Mouse (Mus musculus): ENCODE data around the gene Tdrd9. TPM values are rescaled to one million over a fixed set of nuclear protein-coding genes. Genes with fewer than 3 reads are reported as not detected.

Gene Tdrd9
- polyA plus RNA-seq, 1 experiment from 2014 or later, result 0.20 TPM

- H3K4me3 ChIP-seq (ENCODE audit: low read length), result no peak within 1 kb of the TSS
- H3K27me3 ChIP-seq (replicated peaks; ENCODE audit: control insufficient read depth, insufficient read depth, low read length), result no peaks in the 10 kb centered on the region
- ATAC-seq, result no peak
- no peaks in the 10 kb centered on the region for H3K36me3 ChIP-seq (ENCODE audit: control insufficient read depth, insufficient read depth, low read length)
- no peak within 1 kb of the TSS for H3K27ac ChIP-seq (ENCODE audit: low read length)
- no peak within 1 kb of the TSS for H3K9ac ChIP-seq (ENCODE audit: low read depth, low read length)
- no peak within 1 kb of the TSS for H3K4me2 ChIP-seq (ENCODE audit: low read depth, low read length)
- no peaks in the 10 kb centered on the region for H3K4me1 ChIP-seq (ENCODE audit: control insufficient read depth, insufficient read depth, low read length)
- H3K9me3 ChIP-seq (ENCODE audit: control insufficient read depth, low read length), result no peaks in the 10 kb centered on the region
- 50% methylated on average over 6 of the region's 6 CpGs for WGBS
These were observed 9.6 kb downstream of the Tdrd9 start, which contains the start of gene Rd3l for GRCm38 (mm10) chr12:111980887-111981367. TSS of gene Rd3l (minus strand) at chr12:111981317.

- H3K9me3 ChIP-seq (ENCODE audit: control insufficient read depth, low read length), result no peaks in the 10 kb centered on the region
- WGBS, result 81% methylated on average over 8 of the region's 8 CpGs
- no peak overlapping the region for H3K9ac ChIP-seq (ENCODE audit: low read depth, low read length)
- no peak for ATAC-seq
- H3K4me3 ChIP-seq (ENCODE audit: low read length), result no peak overlapping the region
- H3K27ac ChIP-seq (ENCODE audit: low read length), result no peak overlapping the region
- no peaks in the 10 kb centered on the region for H3K4me1 ChIP-seq (ENCODE audit: control insufficient read depth, insufficient read depth, low read length)
- H3K36me3 ChIP-seq (ENCODE audit: control insufficient read depth, insufficient read depth, low read length), result no peaks in the 10 kb centered on the region
- no peaks in the 10 kb centered on the region for H3K27me3 ChIP-seq (replicated peaks; ENCODE audit: control insufficient read depth, insufficient read depth, low read length)
- H3K4me2 ChIP-seq (ENCODE audit: low read depth, low read length), result no peak overlapping the region
These were observed 10.5 kb downstream of the Tdrd9 start for GRCm38 (mm10) chr12:111981831-111982230.

- no peaks in the 10 kb centered on the region for H3K36me3 ChIP-seq (ENCODE audit: control insufficient read depth, insufficient read depth, low read length)
- no peaks in the 10 kb centered on the region for H3K27me3 ChIP-seq (replicated peaks; ENCODE audit: control insufficient read depth, insufficient read depth, low read length)
- 64% methylated on average over 2 of the region's 2 CpGs for WGBS
- H3K9me3 ChIP-seq (ENCODE audit: control insufficient read depth, low read length), result no peaks in the 10 kb centered on the region
- H3K4me3 ChIP-seq (ENCODE audit: low read length), result no peak overlapping the region
- no peak for ATAC-seq
- no peak overlapping the region for H3K4me2 ChIP-seq (ENCODE audit: low read depth, low read length)
- no peaks in the 10 kb centered on the region for H3K4me1 ChIP-seq (ENCODE audit: control insufficient read depth, insufficient read depth, low read length)
- H3K27ac ChIP-seq (ENCODE audit: low read length), result no peak overlapping the region
- H3K9ac ChIP-seq (ENCODE audit: low read depth, low read length), result no peak overlapping the region
These were observed 11.8 kb downstream of the Tdrd9 start for GRCm38 (mm10) chr12:111983165-111983564.

- whole genome bisulfite sequencing, result 44% methylated on average over 9 of the region's 9 CpGs
- H3K27me3 ChIP-seq (replicated peaks; ENCODE audit: control insufficient read depth, insufficient read depth, low read length), result no peaks in the 10 kb centered on the region
- H3K4me2 ChIP-seq (ENCODE audit: low read depth, low read length), result no peak overlapping the region
- no peaks in the 10 kb centered on the region for H3K9me3 ChIP-seq (ENCODE audit: control insufficient read depth, low read length)
- H3K27ac ChIP-seq (ENCODE audit: low read length), result no peak overlapping the region
- no peaks in the 10 kb centered on the region for H3K4me1 ChIP-seq (ENCODE audit: control insufficient read depth, insufficient read depth, low read length)
- no peak for ATAC-seq
- no peaks in the 10 kb centered on the region for H3K36me3 ChIP-seq (ENCODE audit: control insufficient read depth, insufficient read depth, low read length)
- no peak overlapping the region for H3K9ac ChIP-seq (ENCODE audit: low read depth, low read length)
- H3K4me3 ChIP-seq (ENCODE audit: low read length), result no peak overlapping the region
These were observed 15.4 kb downstream of the Tdrd9 start for GRCm38 (mm10) chr12:111986756-111987155.

GRCm38 (mm10) chr12:111992626-111993025, 21.3 kb downstream of the Tdrd9 start:
- 84% methylated on average over 5 of the region's 5 CpGs for WGBS
- H3K4me3 ChIP-seq (ENCODE audit: low read length), result no peak overlapping the region
- no peaks in the 10 kb centered on the region for H3K27me3 ChIP-seq (replicated peaks; ENCODE audit: control insufficient read depth, insufficient read depth, low read length)
- H3K4me2 ChIP-seq (ENCODE audit: low read depth, low read length), result no peak overlapping the region
- H3K36me3 ChIP-seq (ENCODE audit: control insufficient read depth, insufficient read depth, low read length), result no peaks in the 10 kb centered on the region
- no peak overlapping the region for H3K27ac ChIP-seq (ENCODE audit: low read length)
- no peaks in the 10 kb centered on the region for H3K9me3 ChIP-seq (ENCODE audit: control insufficient read depth, low read length)
- no peak overlapping the region for H3K9ac ChIP-seq (ENCODE audit: low read depth, low read length)
- no peaks in the 10 kb centered on the region for H3K4me1 ChIP-seq (ENCODE audit: control insufficient read depth, insufficient read depth, low read length)
- no peak for ATAC-seq

- no peaks in the 10 kb centered on the region for H3K9me3 ChIP-seq (ENCODE audit: control insufficient read depth, low read length)
- ATAC-seq, result no peak
- H3K27me3 ChIP-seq (replicated peaks; ENCODE audit: control insufficient read depth, insufficient read depth, low read length), result no peaks in the 10 kb centered on the region
- H3K36me3 ChIP-seq (ENCODE audit: control insufficient read depth, insufficient read depth, low read length), result no peaks in the 10 kb centered on the region
- no peak overlapping the region for H3K4me2 ChIP-seq (ENCODE audit: low read depth, low read length)
- no peak overlapping the region for H3K27ac ChIP-seq (ENCODE audit: low read length)
- 96% methylated on average over 2 of the region's 2 CpGs for WGBS
- no peaks in the 10 kb centered on the region for H3K4me1 ChIP-seq (ENCODE audit: control insufficient read depth, insufficient read depth, low read length)
- H3K9ac ChIP-seq (ENCODE audit: low read depth, low read length), result no peak overlapping the region
- H3K4me3 ChIP-seq (ENCODE audit: low read length), result no peak overlapping the region
These were observed 23.8 kb downstream of the Tdrd9 start for GRCm38 (mm10) chr12:111995161-111995560.

- no peak overlapping the region for H3K4me2 ChIP-seq (ENCODE audit: low read depth, low read length)
- H3K9me3 ChIP-seq (ENCODE audit: control insufficient read depth, low read length), result no peaks in the 10 kb centered on the region
- no peak overlapping the region for H3K9ac ChIP-seq (ENCODE audit: low read depth, low read length)
- WGBS, result 93% methylated on average over 7 of the region's 7 CpGs
- no peaks in the 10 kb centered on the region for H3K36me3 ChIP-seq (ENCODE audit: control insufficient read depth, insufficient read depth, low read length)
- no peak overlapping the region for H3K4me3 ChIP-seq (ENCODE audit: low read length)
- no peak overlapping the region for H3K27ac ChIP-seq (ENCODE audit: low read length)
- no peak for ATAC-seq
- no peaks in the 10 kb centered on the region for H3K4me1 ChIP-seq (ENCODE audit: control insufficient read depth, insufficient read depth, low read length)
- H3K27me3 ChIP-seq (replicated peaks; ENCODE audit: control insufficient read depth, insufficient read depth, low read length), result no peaks in the 10 kb centered on the region
These were observed 28.4 kb downstream of the Tdrd9 start for GRCm38 (mm10) chr12:111999735-112000134.

GRCm38 (mm10) chr12:112001223-112001622, 29.9 kb downstream of the Tdrd9 start:
- no peak overlapping the region for H3K4me3 ChIP-seq (ENCODE audit: low read length)
- H3K4me2 ChIP-seq (ENCODE audit: low read depth, low read length), result no peak overlapping the region
- H3K27me3 ChIP-seq (replicated peaks; ENCODE audit: control insufficient read depth, insufficient read depth, low read length), result no peaks in the 10 kb centered on the region
- no peak overlapping the region for H3K27ac ChIP-seq (ENCODE audit: low read length)
- 18% methylated on average over 8 of the region's 8 CpGs for WGBS
- H3K9me3 ChIP-seq (ENCODE audit: control insufficient read depth, low read length), result no peaks in the 10 kb centered on the region
- H3K9ac ChIP-seq (ENCODE audit: low read depth, low read length), result no peak overlapping the region
- no peaks in the 10 kb centered on the region for H3K36me3 ChIP-seq (ENCODE audit: control insufficient read depth, insufficient read depth, low read length)
- no peak for ATAC-seq
- H3K4me1 ChIP-seq (ENCODE audit: control insufficient read depth, insufficient read depth, low read length), result no peaks in the 10 kb centered on the region

GRCm38 (mm10) chr12:112012511-112013270, 41.3 kb downstream of the Tdrd9 start:
- no peak overlapping the region for H3K27ac ChIP-seq (ENCODE audit: low read length)
- WGBS, result 40% methylated on average over 12 of the region's 12 CpGs
- peak overlapping the region; percentile 28 for H3K4me2 ChIP-seq (ENCODE audit: low read depth, low read length)
- no peak overlapping the region; the same call in 1 of the 2 replicates for H3K4me3 ChIP-seq (ENCODE audit: low read length)
- no peaks in the 10 kb centered on the region for H3K27me3 ChIP-seq (replicated peaks; ENCODE audit: control insufficient read depth, insufficient read depth, low read length)
- H3K4me1 ChIP-seq (ENCODE audit: control insufficient read depth, insufficient read depth, low read length), result peaks cover 3% of the 10 kb centered on the region; the same call in 1 of the 2 replicates
- ATAC-seq, result peak; percentile 82
- H3K9me3 ChIP-seq (ENCODE audit: control insufficient read depth, low read length), result no peaks in the 10 kb centered on the region
- no peak overlapping the region for H3K9ac ChIP-seq (ENCODE audit: low read depth, low read length)
- H3K36me3 ChIP-seq (ENCODE audit: control insufficient read depth, insufficient read depth, low read length), result no peaks in the 10 kb centered on the region

Measured in intestine, embryonic 16.5 days (tissue).